Comparison of ENCODE assay signal across 8 mouse cellular contexts in genomic region chr9:4308628-4309350, GRCm38 (mm10). TPM values are rescaled to one million over a fixed set of nuclear protein-coding genes. Genes with fewer than 3 reads are reported as not detected.
DNase-seq lines count a peak whose midpoint lies in the region; ATAC-seq and TF ChIP-seq lines count a peak whose summit lies in the region.

No protein-coding gene starts in this region.

- intact Hi-C loops in heart, postnatal 14 days (cut with DNase I) = no loop called here

- TF ChIP-seq CTCF in heart, postnatal 0 days (IDR thresholded peaks at IDR 0.05; ENCODE audit: low read depth) = no peak

- no peak for DNase-seq in heart, postnatal 14 days
- no peak for DNase-seq in heart, postnatal 0 days (ENCODE audit: low spot score)
- DNase-seq in adrenal gland, postnatal 25 days = no peak
- DNase-seq in thymus, postnatal 36 days = no peak
- DNase-seq in kidney, postnatal 10 days = no peak

- H3K4me3 ChIP-seq in heart, embryonic 16.5 days (ENCODE audit: low read length) = peak overlapping the region; percentile 90
- peak overlapping the region; percentile 80 for H3K4me3 ChIP-seq in heart, postnatal 0 days (ENCODE audit: low read depth, low read length)

- peak; percentile 26 for ATAC-seq in heart, embryonic 16.5 days (replicated peaks; ENCODE audit: extremely low read depth, insufficient read depth, low FRiP score)
- peak; percentile 29 for ATAC-seq in activated CD4-positive, CD25-positive, alpha-beta regulatory T cell, adult 4 months
- peak; percentile 26 for ATAC-seq in heart, postnatal 0 days (ENCODE audit: insufficient read depth, low read depth)
- peak; percentile 53 for ATAC-seq in megakaryocyte, adult 5-6 weeks (ENCODE audit: poor library complexity, severe bottlenecking)

- WGBS in heart, embryonic 16.5 days = under 1% methylated on average over 36 of the region's 36 CpGs
- under 1% methylated on average over 36 of the region's 36 CpGs for WGBS in heart, postnatal 0 days

- H3K9ac ChIP-seq in heart, embryonic 16.5 days (ENCODE audit: low read length) = peak overlapping the region; percentile 89
- H3K9ac ChIP-seq in heart, postnatal 0 days (replicated peaks; ENCODE audit: low read depth, low read length) = peak overlapping the region; percentile 61

- H3K4me1 ChIP-seq in heart, embryonic 16.5 days (ENCODE audit: control insufficient read depth, insufficient read depth, low read length) = peaks cover 19% of the 10 kb centered on the region
- peaks cover 13% of the 10 kb centered on the region for H3K4me1 ChIP-seq in heart, postnatal 0 days (ENCODE audit: control insufficient read depth, insufficient read depth)

- H3K27me3 ChIP-seq in heart, embryonic 16.5 days (ENCODE audit: control insufficient read depth, insufficient read depth, low read length) = no peaks in the 10 kb centered on the region
- H3K27me3 ChIP-seq in heart, postnatal 0 days (ENCODE audit: control insufficient read depth, insufficient read depth, low read length) = no peaks in the 10 kb centered on the region

- H3K4me2 ChIP-seq in heart, embryonic 16.5 days (ENCODE audit: low read depth, low read length) = peak overlapping the region; percentile 87
- H3K4me2 ChIP-seq in heart, postnatal 0 days (ENCODE audit: low read depth, low read length) = peak overlapping the region; percentile 87

- no peaks in the 10 kb centered on the region for H3K36me3 ChIP-seq in heart, embryonic 16.5 days (ENCODE audit: control insufficient read depth, insufficient read depth)
- H3K36me3 ChIP-seq in heart, postnatal 0 days (replicated peaks; ENCODE audit: control insufficient read depth, insufficient read depth, low read length) = no peaks in the 10 kb centered on the region

- TF ChIP-seq EP300 in heart, postnatal 0 days (IDR thresholded peaks at IDR 0.05; ENCODE audit: low read depth) = no peak

- H3K27ac ChIP-seq in heart, embryonic 16.5 days (ENCODE audit: low read length) = peak overlapping the region; percentile 87
- peak overlapping the region; percentile 97 for H3K27ac ChIP-seq in heart, postnatal 0 days (ENCODE audit: low read depth)

- no peaks in the 10 kb centered on the region for H3K9me3 ChIP-seq in heart, embryonic 16.5 days (replicated peaks; ENCODE audit: control insufficient read depth, low read length)
- no peaks in the 10 kb centered on the region for H3K9me3 ChIP-seq in heart, postnatal 0 days (replicated peaks; ENCODE audit: control insufficient read depth, low read length)

RNA-seq across cellular contexts. Expression of gene Aasdhppt, which starts 0.5 kb away (rescaled TPM):
- polyA plus RNA-seq in heart, embryonic 16.5 days (2015; fragmentation: Nextera tagmentation; extraction: Ambion mirVana) = 24.6 and 27.4 TPM in 2 replicates
- 10 to 100 TPM; 17.3 to 17.5 TPM for total RNA-seq in heart, postnatal 14 days (2021)
- polyA plus RNA-seq in activated CD4-positive, CD25-positive, alpha-beta regulatory T cell, adult 4 months (2017; shearing (Covaris generic)) = 10 to 100 TPM; 27.6 to 29.0 TPM
- total RNA-seq in heart, postnatal 0 days (2014; rRNA removed; ENCODE audit: low replicate concordance) = 14.0 and 17.5 TPM in 2 replicates
- polyA plus RNA-seq in heart, postnatal 0 days (2015; fragmentation: Nextera tagmentation; extraction: Ambion mirVana) = 29.1 and 30.6 TPM in 2 replicates
- total RNA-seq in megakaryocyte, adult 5-6 weeks (2015) = 17.6 and 21.0 TPM in 2 replicates
- 8.3 and 10.1 TPM in 2 replicates for total RNA-seq in megakaryocyte, adult 5-6 weeks (2017)
- total RNA-seq in adrenal gland, postnatal 25 days (2021) = 20.2 and 23.6 TPM in 2 replicates

RNA-seq across cellular contexts. Expression of gene Kbtbd3, which starts 0.8 kb away (rescaled TPM):
- 8.4 and 10.1 TPM in 2 replicates for polyA plus RNA-seq in heart, embryonic 16.5 days (2015; fragmentation: Nextera tagmentation; extraction: Ambion mirVana)
- total RNA-seq in heart, postnatal 14 days (2021) = 1 to 10 TPM; 7.2 to 9.2 TPM
- polyA plus RNA-seq in activated CD4-positive, CD25-positive, alpha-beta regulatory T cell, adult 4 months (2017; shearing (Covaris generic)) = 10 to 100 TPM; 11.0 to 14.5 TPM
- total RNA-seq in heart, postnatal 0 days (2014; rRNA removed; ENCODE audit: low replicate concordance) = 1.6 and 1.9 TPM in 2 replicates
- 16.9 and 17.0 TPM in 2 replicates for polyA plus RNA-seq in heart, postnatal 0 days (2015; fragmentation: Nextera tagmentation; extraction: Ambion mirVana)
- 3.6 and 5.1 TPM in 2 replicates for total RNA-seq in megakaryocyte, adult 5-6 weeks (2015)
- total RNA-seq in megakaryocyte, adult 5-6 weeks (2017) = 3.3 and 3.9 TPM in 2 replicates
- 4.8 and 5.3 TPM in 2 replicates for total RNA-seq in adrenal gland, postnatal 25 days (2021)
